Mouse (Mus musculus) stomach, embryonic 14.5 days (tissue): ENCODE results near the gene Wdr4. TPM values are rescaled to one million over a fixed set of nuclear protein-coding genes. Genes with fewer than 3 reads are reported as not detected.
A peak's percentile ranks its signal among the peaks of the same experiment; 100 is the strongest.

Experiments
- ATAC-seq: fragments of 200-750 bp; cut with Nextera tagmentation; 2 replicates; pipeline ENCODE4 v1.8.0; 2017; ENCODE audit warnings: low read depth, moderate TSS enrichment; ENCODE audit not compliant: insufficient number of reproducible peaks, insufficient read depth, low FRiP score
- H3K27ac ChIP-seq: fragments of 300-500 bp; sonication (generic); 2 replicates; pipeline ENCODE4 v1.5.1; 2014; ENCODE audit warnings: mild to moderate bottlenecking, low read length, moderate library complexity, mixed read lengths
- H3K27me3 ChIP-seq: fragments of 300-500 bp; sonication (generic); 2 replicates; pipeline ENCODE4 v1.6.1; 2014; ENCODE audit warnings: low read length, control low read depth, mixed read lengths; ENCODE audit not compliant: control insufficient read depth, insufficient read depth
- H3K36me3 ChIP-seq: fragments of 300-500 bp; sonication (generic); 2 replicates; pipeline ENCODE4 v1.6.1; 2014; ENCODE audit warnings: mild to moderate bottlenecking, control low read depth, low read length, moderate library complexity, mixed read lengths; ENCODE audit not compliant: control insufficient read depth, insufficient read depth
- H3K4me1 ChIP-seq: fragments of 300-500 bp; sonication (generic); 2 replicates; pipeline ENCODE4 v1.6.1; 2014; ENCODE audit warnings: low read length, control low read depth, mixed read lengths; ENCODE audit not compliant: control insufficient read depth, insufficient read depth
- H3K4me2 ChIP-seq: fragments of 300-500 bp; sonication (generic); replicated peaks from 2 replicates; pipeline ENCODE4 v1.6.1; 2014; ENCODE audit warnings: low read depth, low read length, control low read depth
- H3K4me3 ChIP-seq: fragments of 300-500 bp; sonication (generic); 2 replicates; pipeline ENCODE4 v1.5.1; 2014; ENCODE audit warnings: low read depth, low read length, control low read depth
- H3K9ac ChIP-seq: fragments of 300-500 bp; sonication (generic); replicated peaks from 2 replicates; pipeline ENCODE4 v1.6.1; 2014; ENCODE audit warnings: low read depth, mild to moderate bottlenecking, control low read depth, low read length, moderate library complexity, mixed read lengths
- H3K9me3 ChIP-seq: fragments of 300-500 bp; sonication (generic); 2 replicates; pipeline ENCODE4 v1.6.1; 2016; ENCODE audit warnings: low read depth, low read length, control low read depth; ENCODE audit not compliant: control insufficient read depth
- WGBS: fragments of 180-500 bp; shearing (Covaris S2); extraction: QIAGEN DNeasy Blood & Tissue Kit; methylation state at CpG from one replicate; pipeline ENCODE4 v1.1.7; 2014; 5-methylcytosine and 5-hydroxymethylcytosine counted together
- polyA plus RNA-seq: library from polyadenylated mRNA; unstranded; fragments of >200 nt; fragmentation: Nextera tagmentation; extraction: Ambion mirVana; gene quantifications from 2 replicates; pipeline ENCODE4 v1.2.1, GENCODE M21; 2014

The Wdr4 gene
- polyA plus RNA-seq, 1 experiment from 2014 or later: 34.7 TPM

DNA sequence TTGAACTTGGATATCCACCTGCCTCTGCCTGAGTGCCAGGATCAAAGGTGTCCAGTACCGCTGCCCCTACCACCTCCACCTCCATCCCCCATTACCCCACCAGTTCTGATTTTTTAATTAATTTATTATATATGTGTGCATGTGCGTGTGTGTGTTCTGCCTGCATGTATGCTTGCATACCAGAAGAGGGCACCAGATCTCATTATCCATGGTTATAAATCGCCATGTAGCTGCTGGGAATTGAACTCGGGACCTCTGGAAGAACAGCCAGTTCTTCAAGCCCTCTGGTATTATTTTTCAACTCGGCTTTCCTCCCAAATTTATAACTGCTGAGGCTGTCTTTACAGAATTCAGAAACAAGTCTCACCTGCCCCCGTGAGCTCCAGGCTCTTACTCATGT is 8.8 kb downstream of the Wdr4 start:
- Histone ChIP-seq H3K27ac (no peak overlapping the region), H3K9me3 (no peaks in the 10 kb centered on the region), H3K4me2 (peak overlapping the region; percentile 77), H3K4me1 (peaks cover 4% of the 10 kb centered on the region; the same call in 1 of the 2 replicates), H3K9ac (no peak overlapping the region), H3K36me3 (peaks cover 23% of the 10 kb centered on the region), H3K27me3 (no peaks in the 10 kb centered on the region), H3K4me3 (peak overlapping the region; percentile 60; the same call in 1 of the 2 replicates)
- ATAC-seq: no peak
- 93% methylated on average over 6 of the region's 6 CpGs for WGBS

DNA sequence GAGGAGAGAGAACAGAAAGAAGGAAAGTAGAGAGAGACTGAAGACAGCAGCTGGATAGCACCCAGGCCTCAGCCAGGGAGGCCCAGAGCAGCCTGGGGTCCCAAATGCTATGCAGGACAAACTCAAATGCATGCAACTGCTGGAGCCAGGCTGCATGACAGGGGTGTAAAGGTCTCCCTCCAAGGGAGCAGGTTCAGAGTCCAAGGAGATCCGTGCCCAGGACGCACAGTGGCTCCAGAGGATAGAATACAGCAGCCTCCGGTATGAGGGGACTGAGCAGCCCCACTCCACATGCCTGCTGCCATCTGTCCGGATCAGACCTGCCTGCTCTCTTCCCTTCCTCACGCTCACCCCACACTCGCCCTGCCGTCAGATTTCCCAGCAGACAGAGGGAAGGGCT is 13.5 kb downstream of the Wdr4 start:
- ATAC-seq: no peak
- Histone ChIP-seq H3K27ac (no peak overlapping the region), H3K36me3 (peaks cover 59% of the 10 kb centered on the region), H3K4me1 (no peaks in the 10 kb centered on the region; the same call in 1 of the 2 replicates), H3K27me3 (no peaks in the 10 kb centered on the region), H3K9me3 (no peaks in the 10 kb centered on the region), H3K4me2 (no peak overlapping the region), H3K4me3 (no peak overlapping the region), H3K9ac (no peak overlapping the region)
- 88% methylated on average over 7 of the region's 7 CpGs for WGBS

DNA sequence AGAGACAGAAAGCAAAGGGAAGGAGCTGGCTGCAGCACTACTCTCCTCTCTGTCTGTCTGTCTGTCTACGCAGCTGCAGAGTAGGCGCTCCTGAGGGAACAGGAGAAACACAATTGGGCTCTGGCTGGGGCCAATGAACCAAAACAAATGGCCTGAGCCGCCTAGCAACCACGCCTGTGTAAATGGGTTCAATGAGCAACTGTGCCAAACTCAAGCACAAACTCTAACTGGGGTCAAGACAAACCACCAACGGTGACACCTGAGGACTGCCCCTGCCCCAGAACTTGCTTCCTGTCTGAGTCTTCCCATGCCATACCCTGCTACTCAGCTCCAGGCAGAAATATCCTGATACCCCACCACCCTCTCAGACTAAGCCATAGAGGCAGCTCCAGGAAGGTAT is 14.8 kb downstream of the Wdr4 start:
- no peaks in the 10 kb centered on the region for H3K9me3 ChIP-seq
- H3K27me3 ChIP-seq: no peaks in the 10 kb centered on the region
- no peak overlapping the region for H3K4me3 ChIP-seq
- 90% methylated on average over 5 of the region's 5 CpGs for WGBS
- peaks cover 68% of the 10 kb centered on the region for H3K36me3 ChIP-seq
- H3K9ac ChIP-seq: no peak overlapping the region
- no peak overlapping the region for H3K27ac ChIP-seq
- no peaks in the 10 kb centered on the region for H3K4me1 ChIP-seq
- ATAC-seq: no peak
- no peak overlapping the region for H3K4me2 ChIP-seq

DNA sequence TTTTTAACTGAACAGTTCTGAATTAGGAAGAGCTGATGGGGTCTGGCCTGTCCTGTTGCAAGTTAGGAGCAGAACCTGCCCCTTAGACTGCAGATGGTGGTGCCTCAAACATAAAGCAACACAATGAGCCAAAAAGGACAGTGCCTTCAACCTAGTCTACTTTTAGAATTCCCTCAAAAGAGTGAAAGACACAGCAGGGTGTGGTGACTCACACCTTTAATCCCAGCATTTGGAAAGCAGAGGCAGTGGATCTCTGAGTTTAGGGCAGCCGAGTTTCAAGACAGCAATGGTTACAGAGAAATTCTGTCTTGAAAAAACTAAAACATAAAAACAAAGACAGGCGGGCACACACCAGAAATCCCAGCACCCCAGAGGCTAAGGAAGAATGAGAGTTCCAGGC is 15.8 kb downstream of the Wdr4 start:
- 81% methylated on average over 2 of the region's 2 CpGs for WGBS
- Histone ChIP-seq H3K9ac (no peak overlapping the region), H3K27me3 (no peaks in the 10 kb centered on the region), H3K9me3 (no peaks in the 10 kb centered on the region), H3K4me1 (no peaks in the 10 kb centered on the region), H3K27ac (no peak overlapping the region), H3K4me3 (no peak overlapping the region), H3K36me3 (peaks cover 66% of the 10 kb centered on the region), H3K4me2 (no peak overlapping the region)
- no peak for ATAC-seq

DNA sequence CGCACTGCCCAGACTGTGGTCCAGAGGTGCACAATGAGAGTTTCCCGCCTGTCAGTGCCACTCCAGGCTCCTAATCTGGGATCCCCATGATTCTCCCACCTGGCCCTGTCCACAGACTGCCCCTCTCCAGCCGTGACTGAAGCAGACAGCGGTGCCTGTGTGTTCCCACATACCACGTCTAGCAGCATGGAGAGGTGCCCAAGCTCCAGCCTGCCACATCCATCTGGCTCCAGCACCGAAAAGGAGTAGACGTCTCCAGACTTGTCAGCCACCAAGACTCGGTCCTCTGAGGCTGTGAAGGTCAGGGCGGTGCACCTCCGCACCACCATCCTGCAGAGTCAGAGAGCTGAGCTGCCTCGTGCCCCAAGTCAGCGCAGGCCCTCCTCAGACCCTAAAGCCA is 16.4 kb downstream of the Wdr4 start:
- no peaks in the 10 kb centered on the region for H3K27me3 ChIP-seq
- H3K36me3 ChIP-seq: peaks cover 67% of the 10 kb centered on the region
- WGBS: 91% methylated on average over 12 of the region's 12 CpGs
- no peaks in the 10 kb centered on the region for H3K9me3 ChIP-seq
- H3K27ac ChIP-seq: no peak overlapping the region
- ATAC-seq: no peak
- H3K9ac ChIP-seq: no peak overlapping the region
- H3K4me3 ChIP-seq: no peak overlapping the region
- no peaks in the 10 kb centered on the region for H3K4me1 ChIP-seq
- no peak overlapping the region for H3K4me2 ChIP-seq

DNA sequence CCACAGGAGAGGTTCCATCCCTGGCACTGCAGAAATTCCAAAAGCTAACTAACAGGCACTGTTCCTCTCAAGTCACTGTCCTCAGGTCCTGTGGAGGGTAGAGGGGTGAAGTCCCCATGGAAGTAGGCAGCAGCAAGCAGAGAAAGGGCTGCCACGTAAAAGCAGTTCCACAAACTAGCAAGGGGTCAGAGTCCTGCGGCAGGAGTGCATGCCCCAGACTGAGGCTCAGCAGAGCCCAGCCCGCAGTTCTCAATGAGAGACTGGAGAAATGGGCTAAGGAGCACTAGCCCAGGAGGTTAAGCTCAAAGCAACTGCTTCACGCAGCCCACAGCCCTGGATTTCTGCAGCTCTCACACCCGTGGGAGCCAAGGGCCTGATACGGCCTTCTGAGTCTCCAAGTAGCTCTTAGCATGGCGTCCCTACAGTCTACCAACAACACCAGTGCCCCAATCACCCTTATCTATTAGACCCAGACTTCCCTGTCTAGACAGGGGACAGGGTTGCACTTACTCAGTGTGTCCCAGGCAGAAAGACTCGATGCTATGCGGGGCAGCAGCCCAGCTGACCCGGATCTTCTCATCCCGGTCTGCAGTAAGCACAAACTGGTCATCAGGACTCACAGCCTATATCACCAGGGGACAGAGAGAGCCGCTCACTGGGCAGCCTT is 17.4 kb downstream of the Wdr4 start:
- no peak overlapping the region for H3K9ac ChIP-seq
- no peak overlapping the region for H3K27ac ChIP-seq
- no peak for ATAC-seq
- no peaks in the 10 kb centered on the region for H3K4me1 ChIP-seq
- no peak overlapping the region for H3K4me2 ChIP-seq
- no peak overlapping the region for H3K4me3 ChIP-seq
- H3K9me3 ChIP-seq: no peaks in the 10 kb centered on the region
- no peaks in the 10 kb centered on the region for H3K27me3 ChIP-seq
- 87% methylated on average over 12 of the region's 12 CpGs for WGBS
- H3K36me3 ChIP-seq: peaks cover 73% of the 10 kb centered on the region

DNA sequence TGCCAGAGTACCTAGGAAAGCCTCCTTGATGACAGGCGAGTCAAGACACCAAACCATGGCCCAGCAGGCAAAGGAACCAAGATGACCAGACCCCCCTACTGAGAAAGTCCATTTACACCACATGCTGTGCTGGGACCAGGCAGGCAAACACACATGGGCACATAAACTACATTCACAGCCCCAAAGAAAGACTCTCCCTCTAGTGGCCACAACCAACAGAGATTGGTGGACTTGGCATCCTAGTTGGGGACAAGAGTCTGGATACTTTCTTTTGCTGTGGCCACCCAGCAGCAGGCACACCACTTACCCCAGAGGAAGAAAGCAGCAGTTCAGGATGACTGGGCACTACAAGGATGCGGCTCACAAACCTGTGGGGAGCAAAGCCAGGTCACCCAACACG is 18.9 kb downstream of the Wdr4 start:
- WGBS: 89% methylated on average over 3 of the region's 3 CpGs
- Histone ChIP-seq H3K4me3 (no peak overlapping the region), H3K27me3 (no peaks in the 10 kb centered on the region), H3K9me3 (no peaks in the 10 kb centered on the region), H3K9ac (no peak overlapping the region), H3K27ac (no peak overlapping the region), H3K4me2 (no peak overlapping the region), H3K36me3 (peaks cover 80% of the 10 kb centered on the region), H3K4me1 (no peaks in the 10 kb centered on the region)
- no peak for ATAC-seq

DNA sequence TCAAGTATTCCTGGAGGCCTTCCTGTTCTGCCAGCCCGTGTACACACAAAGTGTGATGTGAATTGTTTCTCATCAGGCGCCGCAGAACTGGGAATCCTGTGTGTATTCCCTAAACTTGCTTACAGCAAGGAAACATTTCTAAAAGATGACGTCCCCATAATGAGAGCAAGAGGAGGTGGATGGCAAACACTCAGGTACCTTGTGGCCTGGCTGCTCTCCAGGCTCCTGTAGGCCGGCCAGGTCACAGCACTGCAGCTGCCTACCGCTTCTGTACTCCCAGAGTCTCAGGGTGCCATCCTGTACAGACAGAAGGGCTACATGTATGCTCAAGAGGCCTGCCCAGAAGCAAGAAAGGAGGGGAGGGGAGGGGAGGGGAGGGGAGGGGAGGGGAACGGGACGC is 19.4 kb downstream of the Wdr4 start:
- Histone ChIP-seq H3K9me3 (no peaks in the 10 kb centered on the region), H3K9ac (no peak overlapping the region), H3K27me3 (no peaks in the 10 kb centered on the region), H3K36me3 (peaks cover 82% of the 10 kb centered on the region), H3K4me2 (no peak overlapping the region), H3K4me3 (no peak overlapping the region), H3K4me1 (no peaks in the 10 kb centered on the region), H3K27ac (no peak overlapping the region)
- ATAC-seq: no peak
- WGBS: 89% methylated on average over 8 of the region's 8 CpGs

DNA sequence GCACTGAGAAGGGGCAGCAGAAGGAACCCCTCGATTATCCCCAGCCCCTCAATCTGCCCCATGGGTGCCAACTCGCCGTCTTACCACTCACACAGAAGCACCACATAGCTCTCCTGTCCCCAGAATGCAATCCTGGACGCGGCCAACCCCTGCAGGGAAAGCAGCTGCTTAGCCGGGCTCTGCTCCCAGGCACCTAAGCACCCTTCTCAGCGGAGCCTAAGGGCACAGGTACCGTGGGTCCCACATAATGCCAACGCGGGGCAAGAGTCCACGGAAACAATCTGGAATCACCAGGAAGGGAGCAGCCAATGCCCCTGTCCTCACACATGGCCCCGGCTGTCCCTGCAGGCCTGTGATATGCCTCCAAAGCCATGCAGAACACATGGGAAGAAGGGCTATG is 20.1 kb downstream of the Wdr4 start:
- H3K4me3 ChIP-seq: no peak overlapping the region
- no peak for ATAC-seq
- no peak overlapping the region for H3K9ac ChIP-seq
- no peak overlapping the region for H3K4me2 ChIP-seq
- no peaks in the 10 kb centered on the region for H3K4me1 ChIP-seq
- no peak overlapping the region for H3K27ac ChIP-seq
- 93% methylated on average over 12 of the region's 12 CpGs for WGBS
- H3K27me3 ChIP-seq: no peaks in the 10 kb centered on the region
- H3K36me3 ChIP-seq: peaks cover 75% of the 10 kb centered on the region
- no peaks in the 10 kb centered on the region for H3K9me3 ChIP-seq
